Mouse (Mus musculus): ENCODE data around the gene Bcar1. TPM values are rescaled to one million over a fixed set of nuclear protein-coding genes. Genes with fewer than 3 reads are reported as not detected.

The Bcar1 gene
- total and polyA plus RNA-seq, 2 experiments from 2014 or later, result 44.3 to 72.8 TPM

GRCm38 (mm10) chr8:111682521-111682920 lies 61.1 kb downstream of the Bcar1 start:
- H3K4me2 ChIP-seq (ENCODE audit: low read depth, low read length, poor library complexity, severe bottlenecking), result no peak overlapping the region
- no peak overlapping the region for H3K9ac ChIP-seq (replicated peaks; ENCODE audit: low read length, poor library complexity, severe bottlenecking)
- no peak for ATAC-seq (ENCODE audit: low FRiP score)
- H3K4me3 ChIP-seq (ENCODE audit: low read depth, low read length), result no peak overlapping the region
- TF ChIP-seq CTCF (IDR thresholded peaks at IDR 0.05), result no peak
- H3K27ac ChIP-seq (ENCODE audit: low read depth, low read length), result no peak overlapping the region
- H3K4me1 ChIP-seq (ENCODE audit: insufficient read depth, low read length), result no peaks in the 10 kb centered on the region
- H3K27me3 ChIP-seq (ENCODE audit: insufficient read depth, low read length), result no peaks in the 10 kb centered on the region
- no peaks in the 10 kb centered on the region for H3K9me3 ChIP-seq (ENCODE audit: low read length)
- no peak for DNase-seq (ENCODE audit: low spot score)
- no peaks in the 10 kb centered on the region for H3K36me3 ChIP-seq (ENCODE audit: insufficient read depth, low read length)
- WGBS, result 31% methylated on average over 9 of the region's 9 CpGs

- no peak for ATAC-seq (ENCODE audit: low FRiP score)
- Histone ChIP-seq H3K4me1 (ENCODE audit: insufficient read depth, low read length) (no peaks in the 10 kb centered on the region), H3K9ac (replicated peaks; ENCODE audit: low read length, poor library complexity, severe bottlenecking) (no peak overlapping the region), H3K9me3 (ENCODE audit: low read length) (no peaks in the 10 kb centered on the region), H3K4me3 (ENCODE audit: low read depth, low read length) (no peak overlapping the region), H3K36me3 (ENCODE audit: insufficient read depth, low read length) (no peaks in the 10 kb centered on the region), H3K4me2 (ENCODE audit: low read depth, low read length, poor library complexity, severe bottlenecking) (no peak overlapping the region), H3K27ac (ENCODE audit: low read depth, low read length) (no peak overlapping the region), H3K27me3 (ENCODE audit: insufficient read depth, low read length) (no peaks in the 10 kb centered on the region)
- no peak for TF ChIP-seq CTCF (IDR thresholded peaks at IDR 0.05)
- WGBS, result 44% methylated on average over 11 of the region's 11 CpGs
- DNase-seq (ENCODE audit: low spot score), result peak; percentile 63
These were observed 62.5 kb downstream of the Bcar1 start for GRCm38 (mm10) chr8:111681153-111681552.

- H3K27ac ChIP-seq (ENCODE audit: low read depth, low read length), result no peak overlapping the region
These were observed 63.1 kb downstream of the Bcar1 start for GRCm38 (mm10) chr8:111680423-111681028.

GRCm38 (mm10) chr8:111678848-111679247 lies 64.8 kb downstream of the Bcar1 start:
- H3K9me3 ChIP-seq (ENCODE audit: low read length), result no peaks in the 10 kb centered on the region
- no peak for ATAC-seq (ENCODE audit: low FRiP score)
- no peak for DNase-seq (ENCODE audit: low spot score)
- H3K27me3 ChIP-seq (ENCODE audit: insufficient read depth, low read length), result no peaks in the 10 kb centered on the region
- H3K9ac ChIP-seq (replicated peaks; ENCODE audit: low read length, poor library complexity, severe bottlenecking), result no peak overlapping the region
- WGBS, result 91% methylated on average over 7 of the region's 7 CpGs
- H3K4me2 ChIP-seq (ENCODE audit: low read depth, low read length, poor library complexity, severe bottlenecking), result no peak overlapping the region
- no peak for TF ChIP-seq CTCF (IDR thresholded peaks at IDR 0.05)
- no peak overlapping the region for H3K4me3 ChIP-seq (ENCODE audit: low read depth, low read length)
- H3K27ac ChIP-seq (ENCODE audit: low read depth, low read length), result no peak overlapping the region
- H3K36me3 ChIP-seq (ENCODE audit: insufficient read depth, low read length), result no peaks in the 10 kb centered on the region
- H3K4me1 ChIP-seq (ENCODE audit: insufficient read depth, low read length), result no peaks in the 10 kb centered on the region

More at GRCm38 (mm10) chr8:111680423-111681028, 63.1 kb downstream of the Bcar1 start:
- Histone ChIP-seq H3K9me3 (ENCODE audit: low read length) (no peaks in the 10 kb centered on the region), H3K9ac (replicated peaks; ENCODE audit: low read length, poor library complexity, severe bottlenecking) (no peak overlapping the region), H3K36me3 (ENCODE audit: insufficient read depth, low read length) (no peaks in the 10 kb centered on the region), H3K27me3 (ENCODE audit: insufficient read depth, low read length) (no peaks in the 10 kb centered on the region), H3K4me3 (ENCODE audit: low read depth, low read length) (no peak overlapping the region), H3K4me1 (ENCODE audit: insufficient read depth, low read length) (no peaks in the 10 kb centered on the region), H3K4me2 (ENCODE audit: low read depth, low read length, poor library complexity, severe bottlenecking) (no peak overlapping the region)
- DNase-seq (ENCODE audit: low spot score) (peak; percentile 33), ATAC-seq (ENCODE audit: low FRiP score) (no peak; the same call in 1 of the 2 replicates)
- WGBS, result 40% methylated on average over 17 of the region's 17 CpGs
- peak; percentile 41 for TF ChIP-seq CTCF (IDR thresholded peaks at IDR 0.05)

GRCm38 (mm10) chr8:111678111-111678510 lies 65.5 kb downstream of the Bcar1 start:
- no peak overlapping the region for H3K27ac ChIP-seq (ENCODE audit: low read depth, low read length)
- no peaks in the 10 kb centered on the region for H3K27me3 ChIP-seq (ENCODE audit: insufficient read depth, low read length)
- H3K9me3 ChIP-seq (ENCODE audit: low read length), result no peaks in the 10 kb centered on the region
- no peaks in the 10 kb centered on the region for H3K36me3 ChIP-seq (ENCODE audit: insufficient read depth, low read length)
- no peak overlapping the region for H3K4me2 ChIP-seq (ENCODE audit: low read depth, low read length, poor library complexity, severe bottlenecking)
- no peak overlapping the region for H3K4me3 ChIP-seq (ENCODE audit: low read depth, low read length)
- DNase-seq (ENCODE audit: low spot score) (peak; percentile 81), ATAC-seq (ENCODE audit: low FRiP score) (no peak)
- peak; percentile 84 for TF ChIP-seq CTCF (IDR thresholded peaks at IDR 0.05)
- H3K4me1 ChIP-seq (ENCODE audit: insufficient read depth, low read length), result no peaks in the 10 kb centered on the region
- 26% methylated on average over 3 of the region's 3 CpGs for WGBS
- no peak overlapping the region for H3K9ac ChIP-seq (replicated peaks; ENCODE audit: low read length, poor library complexity, severe bottlenecking)

- Histone ChIP-seq H3K4me2 (ENCODE audit: low read depth, low read length, poor library complexity, severe bottlenecking) (no peak overlapping the region), H3K4me3 (ENCODE audit: low read depth, low read length) (no peak overlapping the region), H3K27me3 (ENCODE audit: insufficient read depth, low read length) (no peaks in the 10 kb centered on the region), H3K9me3 (ENCODE audit: low read length) (no peaks in the 10 kb centered on the region), H3K9ac (replicated peaks; ENCODE audit: low read length, poor library complexity, severe bottlenecking) (no peak overlapping the region), H3K36me3 (ENCODE audit: insufficient read depth, low read length) (peaks cover 6% of the 10 kb centered on the region; the same call in 1 of the 2 replicates), H3K4me1 (ENCODE audit: insufficient read depth, low read length) (no peaks in the 10 kb centered on the region), H3K27ac (ENCODE audit: low read depth, low read length) (no peak overlapping the region)
- WGBS, result 84% methylated on average over 8 of the region's 8 CpGs
- no peak for DNase-seq (ENCODE audit: low spot score)
- peak; percentile 62 for TF ChIP-seq CTCF (IDR thresholded peaks at IDR 0.05)
- no peak for ATAC-seq (ENCODE audit: low FRiP score)
These were observed 67.4 kb downstream of the Bcar1 start for GRCm38 (mm10) chr8:111676237-111676636.
